Mouse (Mus musculus) lung, postnatal 0 days (tissue): ENCODE measurements around the gene Asic2. TPM values are rescaled to one million over a fixed set of nuclear protein-coding genes. Genes with fewer than 3 reads are reported as not detected.
A peak's percentile ranks its signal among the peaks of the same experiment; 100 is the strongest.

Experiments
- ATAC-seq: fragments of 200-750 bp; cut with Nextera tagmentation; 2 replicates; pipeline ENCODE4 v1.8.0; 2017; ENCODE audit warnings: moderate library complexity
- DNase-seq: peaks from one replicate; pipeline ENCODE4 v3.0.0-alpha.2; 2016; ENCODE audit warnings: low spot score
- H3K27ac ChIP-seq: fragments of 300-500 bp; sonication (generic); 2 replicates; pipeline ENCODE4 v1.5.1; 2014; ENCODE audit warnings: antibody characterized with exemption, mild to moderate bottlenecking, low read length, mixed read lengths
- H3K27me3 ChIP-seq: fragments of 300-500 bp; sonication (generic); replicated peaks from 2 replicates; pipeline ENCODE4 v1.6.1; 2014; ENCODE audit warnings: low read length, mixed read lengths; ENCODE audit not compliant: insufficient read depth
- H3K36me3 ChIP-seq: fragments of 300-500 bp; sonication (generic); 2 replicates; pipeline ENCODE4 v1.6.1; 2014; ENCODE audit warnings: low read length, mixed read lengths; ENCODE audit not compliant: insufficient read depth
- H3K4me1 ChIP-seq: fragments of 300-500 bp; sonication (generic); 2 replicates; pipeline ENCODE4 v1.6.1; 2014; ENCODE audit warnings: antibody characterized with exemption, low read depth, low read length, mixed read lengths; ENCODE audit not compliant: insufficient read depth
- H3K4me2 ChIP-seq: fragments of 300-500 bp; sonication (generic); replicated peaks from 2 replicates; pipeline ENCODE4 v1.6.1; 2014; ENCODE audit warnings: low read depth, mild to moderate bottlenecking, low read length, moderate library complexity, mixed read lengths
- H3K4me3 ChIP-seq: fragments of 300-500 bp; sonication (generic); 2 replicates; pipeline ENCODE4 v1.5.1; 2014; ENCODE audit warnings: low read depth, low read length
- H3K9ac ChIP-seq: fragments of 300-500 bp; sonication (generic); replicated peaks from 2 replicates; pipeline ENCODE4 v1.6.1; 2014; ENCODE audit warnings: low read depth, mild to moderate bottlenecking
- H3K9me3 ChIP-seq: fragments of 300-500 bp; sonication (generic); 2 replicates; pipeline ENCODE4 v1.6.1; 2016; ENCODE audit warnings: low read length, mixed read lengths
- CTCF ChIP-seq: IDR thresholded peaks from 2 replicates; pipeline ENCODE4 v1.5.1; 2016; ENCODE audit warnings: antibody characterized with exemption, mild to moderate bottlenecking
- EP300 ChIP-seq: IDR thresholded peaks from 2 replicates; pipeline ENCODE4 v1.6.1; 2016; ENCODE audit warnings: antibody characterized with exemption, mild to moderate bottlenecking, control low read depth
- WGBS: fragments of 180-500 bp; shearing (Covaris S2); extraction: QIAGEN DNeasy Blood & Tissue Kit; methylation state at CpG from one replicate; pipeline ENCODE4 v1.1.7; 2014; 5-methylcytosine and 5-hydroxymethylcytosine counted together
- polyA plus RNA-seq: library from polyadenylated mRNA; unstranded; fragments of >200 nt; fragmentation: Nextera tagmentation; extraction: Ambion mirVana; gene quantifications from 2 replicates; pipeline ENCODE4 v1.2.1, GENCODE M21; 2015

Asic2 gene
- polyA plus RNA-seq, 1 experiment from 2014 or later: 0.06 TPM

DNA sequence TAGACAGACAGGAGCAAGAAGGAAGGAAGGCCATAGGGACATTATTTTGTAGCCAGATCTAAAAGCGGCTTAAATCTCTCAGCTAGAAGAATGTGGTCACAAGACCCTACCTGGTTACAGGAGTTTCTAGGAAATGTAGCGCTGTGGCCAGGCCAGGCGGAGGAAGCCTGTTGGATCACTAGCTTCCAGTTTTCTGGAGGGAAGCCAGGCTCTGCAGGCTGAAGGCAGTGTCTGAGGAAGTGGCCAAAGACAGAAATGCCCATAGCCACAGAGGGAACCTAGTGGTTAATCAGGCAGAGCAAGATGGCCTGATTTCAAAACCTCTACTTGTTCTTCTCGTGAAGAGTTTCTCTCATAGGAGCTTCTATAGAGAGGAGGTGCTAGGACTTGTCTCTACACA lies 513.3 kb downstream of the Asic2 start:
- Histone ChIP-seq H3K36me3 (no peaks in the 10 kb centered on the region), H3K4me1 (no peaks in the 10 kb centered on the region), H3K9ac (no peak overlapping the region), H3K27me3 (no peaks in the 10 kb centered on the region), H3K4me2 (no peak overlapping the region), H3K4me3 (no peak overlapping the region), H3K9me3 (no peaks in the 10 kb centered on the region), H3K27ac (no peak overlapping the region)
- DNase-seq (no peak), ATAC-seq (no peak)
- TF ChIP-seq CTCF (no peak), EP300 (no peak)
- WGBS: 69% methylated on average over 4 of the region's 4 CpGs

DNA sequence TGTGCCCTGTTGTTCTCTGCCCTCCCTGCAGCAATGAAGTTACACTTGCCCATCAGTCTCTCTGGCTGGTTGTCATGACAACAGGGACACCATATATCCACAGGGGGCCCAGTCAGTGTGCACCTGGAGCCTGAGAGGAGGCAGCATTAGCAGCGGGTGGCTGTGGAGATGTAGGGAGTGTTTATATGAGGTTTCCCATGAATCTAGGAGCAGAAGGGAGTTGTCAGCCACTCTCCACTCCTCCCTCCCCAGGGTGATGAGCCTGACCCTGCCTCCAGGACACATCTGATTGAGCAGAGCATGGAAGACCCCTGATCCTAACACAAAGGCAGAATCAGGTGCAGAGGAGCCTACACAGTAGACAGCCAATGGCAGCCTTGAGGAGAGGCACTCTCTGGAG lies 514.1 kb downstream of the Asic2 start:
- Histone ChIP-seq H3K27ac (no peak overlapping the region), H3K4me1 (no peaks in the 10 kb centered on the region), H3K36me3 (no peaks in the 10 kb centered on the region), H3K9me3 (no peaks in the 10 kb centered on the region), H3K4me3 (no peak overlapping the region), H3K27me3 (no peaks in the 10 kb centered on the region), H3K4me2 (no peak overlapping the region), H3K9ac (no peak overlapping the region)
- 24% methylated on average over 1 of the region's 1 CpGs for WGBS
- ATAC-seq (no peak), DNase-seq (no peak)
- no peak for TF ChIP-seq CTCF
- TF ChIP-seq EP300: no peak

DNA sequence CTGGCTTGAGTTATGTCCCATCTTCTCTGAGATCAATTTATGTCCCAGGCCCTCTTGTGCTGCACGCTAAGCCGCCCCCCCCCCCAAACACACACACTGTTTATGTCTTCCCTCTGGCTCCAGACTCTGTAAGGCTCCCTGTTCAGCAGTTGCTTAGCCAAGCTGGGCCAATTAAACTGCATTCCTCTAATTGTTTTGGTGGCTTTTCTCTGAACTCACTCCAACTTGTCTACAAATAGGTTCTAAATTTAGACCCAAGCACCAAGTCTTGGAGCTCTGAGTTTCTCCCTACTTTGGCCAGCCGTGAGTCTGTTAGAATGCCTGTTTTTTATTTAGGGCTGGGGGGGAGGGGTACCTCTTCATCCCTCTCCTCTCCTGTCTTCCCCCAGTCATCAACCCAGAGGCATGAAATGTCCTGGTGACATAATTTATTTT lies 519.0 kb downstream of the Asic2 start:
- H3K9ac ChIP-seq: no peak overlapping the region
- DNase-seq: peak; percentile 60
- H3K9me3 ChIP-seq: no peaks in the 10 kb centered on the region
- H3K4me1 ChIP-seq: no peaks in the 10 kb centered on the region
- 25% methylated on average over 3 of the region's 3 CpGs for WGBS
- peak; percentile 59 for ATAC-seq
- no peak overlapping the region for H3K27ac ChIP-seq
- H3K4me2 ChIP-seq: no peak overlapping the region
- no peak for TF ChIP-seq CTCF
- no peak for TF ChIP-seq EP300
- H3K27me3 ChIP-seq: no peaks in the 10 kb centered on the region
- H3K36me3 ChIP-seq: no peaks in the 10 kb centered on the region
- no peak overlapping the region for H3K4me3 ChIP-seq

DNA sequence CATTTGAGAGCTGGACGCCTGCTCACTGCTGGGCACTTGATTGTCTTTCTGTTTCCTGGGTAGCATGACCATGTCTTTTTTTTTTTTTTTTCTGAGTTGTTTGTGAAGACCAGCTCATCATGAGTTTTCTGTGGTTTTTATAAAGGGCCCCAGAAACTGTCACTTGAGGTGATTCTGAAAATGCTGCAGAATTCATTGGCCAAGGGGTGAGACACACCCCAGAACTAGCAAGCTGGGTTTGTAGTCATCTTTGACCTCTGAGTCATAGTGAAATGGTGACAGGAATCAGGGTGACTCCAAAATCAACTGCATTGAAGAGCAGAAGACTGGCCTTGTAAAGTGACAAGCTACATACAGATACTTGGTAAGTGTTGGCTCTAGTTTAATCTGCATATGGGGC lies 521.9 kb downstream of the Asic2 start:
- H3K9ac ChIP-seq: no peak overlapping the region
- no peak overlapping the region for H3K4me3 ChIP-seq
- no peaks in the 10 kb centered on the region for H3K36me3 ChIP-seq
- H3K4me1 ChIP-seq: no peaks in the 10 kb centered on the region
- no peak for DNase-seq
- ATAC-seq: no peak
- WGBS: 76% methylated on average over 1 of the region's 1 CpGs
- no peak overlapping the region for H3K27ac ChIP-seq
- TF ChIP-seq CTCF: no peak
- TF ChIP-seq EP300: no peak
- H3K9me3 ChIP-seq: no peaks in the 10 kb centered on the region
- no peak overlapping the region for H3K4me2 ChIP-seq
- H3K27me3 ChIP-seq: no peaks in the 10 kb centered on the region

DNA sequence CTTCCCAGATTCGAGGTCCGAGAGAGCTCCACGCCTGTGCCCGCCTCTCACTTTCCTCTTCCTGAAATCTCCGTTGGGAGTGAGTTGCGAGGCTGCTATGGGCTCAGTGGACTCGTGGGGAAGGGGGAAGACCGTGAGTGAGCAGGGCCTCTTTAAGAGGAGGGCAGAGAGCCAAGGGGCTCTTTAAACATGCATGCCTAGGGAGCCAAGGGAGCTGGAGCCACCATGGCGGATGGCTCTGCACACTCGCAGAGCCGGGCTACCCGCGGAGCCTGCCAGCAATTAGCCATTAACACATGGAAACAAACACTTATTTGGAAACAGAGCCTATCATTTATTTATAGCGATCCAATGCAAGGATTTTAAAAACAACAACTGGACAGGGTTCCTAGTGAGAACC lies 541.4 kb downstream of the Asic2 start:
- H3K9ac ChIP-seq: no peak overlapping the region
- H3K4me1 ChIP-seq: no peaks in the 10 kb centered on the region
- DNase-seq (no peak), ATAC-seq (no peak)
- no peak overlapping the region for H3K4me2 ChIP-seq
- WGBS: 45% methylated on average over 14 of the region's 14 CpGs
- H3K4me3 ChIP-seq: no peak overlapping the region
- H3K36me3 ChIP-seq: no peaks in the 10 kb centered on the region
- no peaks in the 10 kb centered on the region for H3K9me3 ChIP-seq
- no peak overlapping the region for H3K27ac ChIP-seq
- H3K27me3 ChIP-seq: no peaks in the 10 kb centered on the region
- TF ChIP-seq CTCF (no peak), EP300 (no peak)

DNA sequence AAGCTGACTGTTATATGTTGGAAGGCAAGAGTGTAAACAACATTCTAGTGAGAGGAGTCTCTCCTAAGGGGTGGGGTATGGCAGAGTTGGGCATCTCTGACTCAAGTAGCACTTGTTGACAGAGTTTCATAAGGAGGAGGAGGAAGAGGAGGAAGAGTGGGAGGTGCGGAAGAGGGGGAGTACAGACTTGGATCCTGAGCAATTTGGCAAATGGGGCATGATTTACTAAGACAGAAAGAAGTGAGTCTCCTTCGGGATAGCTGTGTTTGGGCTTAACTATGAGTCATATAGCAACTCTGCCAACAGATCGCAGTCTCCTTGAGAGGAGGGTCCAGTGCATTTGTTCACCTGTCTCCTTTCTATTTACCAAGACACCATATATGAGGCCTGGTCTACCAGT lies 549.1 kb downstream of the Asic2 start:
- Histone ChIP-seq H3K27me3 (no peaks in the 10 kb centered on the region), H3K4me2 (no peak overlapping the region), H3K9ac (no peak overlapping the region), H3K36me3 (no peaks in the 10 kb centered on the region), H3K4me3 (no peak overlapping the region), H3K9me3 (no peaks in the 10 kb centered on the region), H3K27ac (no peak overlapping the region), H3K4me1 (no peaks in the 10 kb centered on the region)
- DNase-seq (peak; percentile 7), ATAC-seq (no peak)
- WGBS: 78% methylated on average over 3 of the region's 3 CpGs
- TF ChIP-seq CTCF (no peak), EP300 (no peak)

DNA sequence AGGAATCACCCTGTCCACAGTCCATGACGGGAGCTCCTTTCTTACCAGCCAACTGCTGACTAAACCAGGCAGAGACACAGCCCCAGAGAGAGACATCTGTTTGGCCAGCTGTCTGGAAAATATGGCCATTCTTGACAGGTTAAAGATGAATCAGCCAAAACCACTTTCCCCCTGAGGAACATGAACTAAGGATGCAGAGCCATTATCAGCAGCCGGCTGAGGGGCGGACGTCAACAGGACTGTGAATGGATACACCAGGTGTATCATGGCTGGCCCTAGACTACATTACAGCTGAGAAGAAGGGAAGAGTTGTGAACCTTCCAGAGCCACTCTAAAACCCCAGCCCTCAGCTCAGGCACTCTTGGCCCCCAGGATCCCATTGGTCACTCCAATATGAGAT lies 550.2 kb downstream of the Asic2 start:
- H3K9ac ChIP-seq: no peak overlapping the region
- 93% methylated on average over 4 of the region's 4 CpGs for WGBS
- H3K27me3 ChIP-seq: no peaks in the 10 kb centered on the region
- no peak overlapping the region for H3K27ac ChIP-seq
- H3K4me1 ChIP-seq: no peaks in the 10 kb centered on the region
- H3K36me3 ChIP-seq: no peaks in the 10 kb centered on the region
- TF ChIP-seq EP300 (no peak), CTCF (no peak)
- no peak for ATAC-seq
- H3K4me3 ChIP-seq: no peak overlapping the region
- no peaks in the 10 kb centered on the region for H3K9me3 ChIP-seq
- H3K4me2 ChIP-seq: no peak overlapping the region
- DNase-seq: no peak
